Mouse (Mus musculus) erythroblast, adult 5-6 weeks (primary cell): ENCODE measurements around the gene Tmem92. TPM values are rescaled to one million over a fixed set of nuclear protein-coding genes. Genes with fewer than 3 reads are reported as not detected.
"Not testable (repeated sequence)": the region's sequence is repeated elsewhere in the genome, so short reads cannot be mapped to it uniquely, and the experiment has no call there.

Source experiments
- ATAC-seq: replicated peaks from 2 replicates; pipeline ENCODE4 v1.8.0; 2016; ENCODE audit warnings: moderate number of reproducible peaks, mild to moderate bottlenecking, moderate TSS enrichment, inconsistent platforms; ENCODE audit not compliant: poor library complexity, low FRiP score, severe bottlenecking
- total RNA-seq, 2 experiments: library from RNA; stranded (forward) in 1 of 2; stranded (reverse) in 1 of 2; fragments of 150-400 nt in 1 of 2; fragments of 200-764, 138-1000 nt in 1 of 2; gene quantifications; 2 replicates each; pipeline versions ENCODE4 v1.2.3 to v1.2.4; 2015 to 2017; ENCODE audit warnings: low replicate concordance in 2 of 2

The Tmem92 gene
- not detected in 2 replicates for total RNA-seq (2015; ENCODE audit: low replicate concordance)
- not detected in 2 replicates for total RNA-seq (2017; ENCODE audit: low replicate concordance)

GRCm38 (mm10) chr11:94782603-94783002 lies at the start of gene Tmem92:
TSS of gene Tmem92 (minus strand) at chr11:94782703.
- no peak for ATAC-seq

GRCm38 (mm10) chr11:94828966-94829365 lies 46.5 kb upstream of the Tmem92 start:
- ATAC-seq: no peak

GRCm38 (mm10) chr11:94819427-94819826 lies 36.9 kb upstream of the Tmem92 start:
- not testable (repeated sequence) for ATAC-seq

- peak; percentile 56 for ATAC-seq
Measured at GRCm38 (mm10) chr11:94818946-94819345, 36.4 kb upstream of the Tmem92 start.

GRCm38 (mm10) chr11:94811537-94811936 lies 29.0 kb upstream of the Tmem92 start:
- ATAC-seq: not testable (repeated sequence)

- ATAC-seq: no peak
Measured at GRCm38 (mm10) chr11:94791700-94792099, 9.2 kb upstream of the Tmem92 start.

GRCm38 (mm10) chr11:94785247-94785646 lies 2.7 kb upstream of the Tmem92 start:
- peak; percentile 76 for ATAC-seq

GRCm38 (mm10) chr11:94774887-94775497 lies 7.5 kb downstream of the Tmem92 start:
- ATAC-seq: no peak

- ATAC-seq: no peak
Measured at GRCm38 (mm10) chr11:94773851-94774250, 8.7 kb downstream of the Tmem92 start.

GRCm38 (mm10) chr11:94772363-94773055 lies 10.0 kb downstream of the Tmem92 start:
- ATAC-seq: no peak

- no peak for ATAC-seq
Measured at GRCm38 (mm10) chr11:94767241-94767640, 15.3 kb downstream of the Tmem92 start.

GRCm38 (mm10) chr11:94762775-94763174 lies 19.7 kb downstream of the Tmem92 start:
- ATAC-seq: no peak

GRCm38 (mm10) chr11:94762281-94762680 lies 20.2 kb downstream of the Tmem92 start:
- no peak for ATAC-seq

GRCm38 (mm10) chr11:94760799-94761198 lies 21.7 kb downstream of the Tmem92 start:
- ATAC-seq: no peak

GRCm38 (mm10) chr11:94760364-94760763 lies 22.1 kb downstream of the Tmem92 start:
- ATAC-seq: no peak

GRCm38 (mm10) chr11:94759916-94760315 lies 22.6 kb downstream of the Tmem92 start:
- ATAC-seq: no peak

GRCm38 (mm10) chr11:94752946-94753713 lies 29.4 kb downstream of the Tmem92 start:
- no peak for ATAC-seq

- no peak for ATAC-seq
Measured at GRCm38 (mm10) chr11:94741732-94742272, 40.7 kb downstream of the Tmem92 start, which contains the start of gene Cdc34b. TSS of gene Cdc34b (plus strand) at chr11:94741782.

GRCm38 (mm10) chr11:94735746-94736145 lies 46.8 kb downstream of the Tmem92 start:
- no peak for ATAC-seq

- ATAC-seq: peak; percentile 29; the same call in 1 of the 2 replicates
Measured at GRCm38 (mm10) chr11:94732773-94733172, 49.7 kb downstream of the Tmem92 start.
